Mouse (Mus musculus) spleen, postnatal 4 days (tissue): ENCODE results near the gene Lsp1.

Experiments
- DNase-seq, 2 experiments: peaks; one replicate each; pipeline ENCODE4 v3.0.0; 2022; ENCODE audit warnings: low spot score in 2 of 2

Gene Lsp1

DNA sequence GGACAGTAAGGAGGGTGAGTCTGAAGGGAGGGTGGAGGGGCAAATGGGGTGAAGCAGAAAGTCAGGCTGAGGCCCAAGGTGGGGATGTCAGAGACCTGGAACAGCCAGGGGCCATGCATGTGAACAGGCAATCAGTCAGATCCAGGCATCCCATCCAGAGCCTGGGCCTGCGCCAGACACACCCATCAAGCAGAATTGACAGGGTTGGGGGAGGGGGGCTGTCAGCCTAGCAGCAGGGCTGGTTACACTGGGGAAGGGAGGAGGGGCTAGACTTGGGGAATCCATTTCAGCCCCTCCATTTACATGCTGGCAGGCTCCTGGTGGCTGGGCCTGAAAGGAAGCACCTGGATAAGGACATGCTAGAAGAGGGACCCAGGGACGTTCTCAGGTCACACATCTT, 45.3 kb downstream of the Lsp1 start:
- DNase-seq, result no peak

DNA sequence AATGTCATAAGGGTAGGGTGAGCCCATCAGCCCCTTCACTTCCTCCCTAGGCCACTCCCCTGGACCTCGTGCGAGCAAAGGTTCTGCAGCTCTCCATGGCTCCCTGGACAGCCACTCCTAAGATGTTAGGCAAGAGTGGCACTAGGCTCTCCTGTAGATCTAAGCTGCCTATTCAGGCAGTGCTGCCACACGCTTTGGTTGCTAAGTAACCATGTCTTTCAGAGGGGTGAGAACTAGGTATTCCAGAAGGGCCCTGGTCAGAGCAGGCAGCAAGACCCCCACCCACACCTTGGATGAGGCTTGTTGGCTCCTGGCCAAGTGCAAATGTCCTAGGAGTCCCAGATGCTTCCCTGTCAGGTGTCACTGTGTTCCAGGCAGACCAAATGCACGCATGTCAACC, 45.9 kb downstream of the Lsp1 start:
- no peak for DNase-seq

DNA sequence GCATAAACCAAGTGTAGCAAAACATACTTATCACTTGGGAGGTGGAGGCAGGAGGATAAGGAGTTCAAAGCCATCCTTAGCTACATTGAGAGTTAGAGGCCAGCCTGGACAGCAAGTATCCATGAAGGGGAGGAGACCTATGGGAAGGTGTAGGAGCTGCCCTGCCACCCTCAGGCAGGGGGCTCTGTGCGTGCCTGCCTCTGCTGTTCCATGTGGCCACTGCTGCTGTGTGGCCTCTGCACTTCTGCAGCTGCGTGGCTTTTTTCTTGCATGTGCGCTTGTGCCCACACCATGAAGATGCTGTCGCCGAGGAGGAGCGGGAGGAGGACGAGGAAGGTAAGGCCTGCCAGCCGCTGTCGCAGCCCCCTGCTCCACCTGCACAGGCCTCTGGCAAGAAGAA, 46.8 kb downstream of the Lsp1 start:
- DNase-seq, result no peak

DNA sequence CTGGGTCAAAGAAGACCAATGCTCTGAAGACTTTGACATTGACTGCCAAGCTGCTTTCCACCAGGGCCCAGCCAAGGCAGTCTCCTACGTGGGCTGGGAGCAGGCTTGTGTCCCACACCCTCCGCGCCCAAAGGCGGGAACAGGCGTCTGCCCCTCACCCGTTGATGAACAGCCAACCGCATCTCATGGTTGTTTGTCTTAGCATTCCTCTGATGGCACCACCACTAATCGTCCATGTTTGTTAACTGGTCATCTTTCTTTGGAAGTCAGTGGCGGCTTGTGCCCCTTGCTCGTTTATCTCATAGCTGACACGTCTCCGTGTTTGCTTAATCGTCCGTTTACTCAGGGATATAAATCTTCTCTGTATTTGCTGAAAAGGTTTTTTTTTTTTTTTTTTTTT, 48.9 kb downstream of the Lsp1 start:
- DNase-seq, result no peak

DNA sequence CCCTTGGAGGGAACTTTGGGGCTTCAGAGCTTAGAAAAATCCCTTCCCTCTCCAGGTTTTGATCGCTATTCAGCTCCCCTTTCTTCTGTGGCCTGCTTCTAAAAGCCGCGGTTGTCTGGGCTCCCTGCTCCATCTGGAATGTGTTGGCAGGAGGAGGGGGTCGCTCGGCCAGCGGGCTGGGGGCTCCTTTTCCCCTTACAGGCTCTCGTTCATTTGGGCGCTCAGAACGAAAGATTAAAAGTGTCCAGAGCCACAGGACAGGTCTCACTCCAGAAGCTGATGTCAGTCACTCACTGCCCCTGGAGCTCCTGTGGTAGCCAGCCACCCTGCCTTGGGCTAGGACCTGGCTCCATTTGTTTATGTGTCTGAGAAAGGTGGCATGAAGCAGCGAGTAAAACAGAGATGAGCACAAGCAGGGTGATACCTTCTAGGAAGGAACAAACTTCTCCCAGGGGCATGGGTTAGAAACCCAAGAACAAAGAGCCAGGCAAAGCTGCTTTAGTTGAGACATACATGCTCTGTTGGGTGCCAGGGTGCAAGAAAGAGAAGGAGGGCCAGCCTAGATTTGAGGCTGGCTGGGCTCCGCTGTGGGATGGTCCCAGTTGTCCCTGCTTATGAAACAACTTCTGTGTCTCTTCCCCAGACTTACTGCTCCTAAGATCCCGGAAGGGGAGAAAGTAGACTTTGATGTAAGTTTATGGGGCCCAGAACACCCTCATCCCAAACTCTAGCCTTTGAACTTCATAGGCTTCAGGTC, 49.6 kb downstream of the Lsp1 start:
- DNase-seq, result no peak

DNA sequence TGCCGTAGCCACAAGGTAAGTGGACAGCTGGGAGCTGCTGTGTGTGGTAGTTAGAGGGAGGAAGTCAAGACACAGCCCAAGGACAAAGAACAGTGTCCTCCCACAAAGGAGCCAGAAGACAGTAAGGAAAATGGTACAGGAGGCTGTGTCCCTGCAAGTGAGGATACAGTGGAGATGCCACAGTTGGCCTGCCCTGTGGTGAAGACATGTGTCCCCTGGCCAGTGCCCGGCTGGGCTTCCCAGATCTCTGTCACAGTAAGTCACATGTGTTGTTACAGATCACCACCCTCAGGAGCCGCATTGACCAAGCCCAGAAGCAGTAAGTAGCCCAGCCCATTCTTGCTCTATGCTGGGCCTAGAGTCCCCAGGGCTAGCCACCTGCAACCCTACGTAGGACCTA, 53.4 kb downstream of the Lsp1 start:
- DNase-seq, result no peak

DNA sequence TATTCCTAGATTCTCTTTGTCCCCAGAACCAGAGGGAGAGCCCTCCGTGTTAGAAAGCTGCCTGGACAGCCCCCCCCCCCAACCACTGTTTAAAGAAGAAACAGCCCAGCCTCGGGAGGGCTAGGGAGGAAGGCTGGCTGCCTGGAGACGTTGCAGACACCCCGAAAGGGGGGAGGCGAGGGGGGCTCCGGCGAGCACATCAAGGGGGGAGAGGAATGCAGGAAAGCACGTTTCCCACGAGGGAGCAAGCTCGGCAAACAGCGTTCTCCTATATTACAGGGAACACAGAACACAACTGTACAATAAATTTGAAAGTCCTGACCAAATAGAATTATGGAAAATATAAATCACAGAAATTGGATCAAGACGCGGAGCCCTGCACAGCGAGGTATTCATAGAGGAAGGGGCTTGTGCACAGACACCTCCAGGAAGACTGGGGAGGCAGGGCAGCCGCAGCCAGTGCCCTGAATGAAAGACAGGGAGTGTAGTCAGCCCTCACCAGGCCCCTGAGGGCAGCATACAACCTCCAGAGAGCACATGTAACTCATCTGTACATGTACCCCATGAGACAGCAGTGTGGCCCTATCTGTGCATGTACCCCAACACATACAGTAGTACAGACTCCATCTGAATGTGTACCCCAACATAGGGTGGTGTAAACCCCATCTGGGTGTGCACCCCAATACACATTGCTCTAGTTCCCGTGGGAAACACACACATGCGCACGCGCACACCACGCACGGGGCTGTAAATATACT, 55.8 kb downstream of the Lsp1 start:
- DNase-seq, result no peak

DNA sequence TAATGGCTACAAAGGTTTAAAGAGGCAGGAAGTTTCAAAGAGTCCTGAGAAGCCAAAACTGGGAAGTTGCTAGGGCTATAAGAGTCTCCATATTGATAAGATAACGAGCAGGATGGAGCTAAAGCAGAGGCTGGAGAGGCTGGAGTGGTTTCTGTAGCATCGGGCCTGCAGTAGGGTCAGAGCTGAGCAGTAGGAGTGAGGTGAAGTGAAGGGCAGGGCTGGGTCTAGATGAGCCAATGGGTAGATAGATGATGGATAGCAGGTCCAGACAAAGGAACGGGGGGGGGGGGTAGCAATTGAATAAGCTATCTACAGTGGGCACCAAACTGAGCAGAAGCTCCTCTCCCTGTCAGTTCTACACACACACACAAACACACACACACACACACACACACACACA, 56.9 kb downstream of the Lsp1 start:
- DNase-seq, result no peak

DNA sequence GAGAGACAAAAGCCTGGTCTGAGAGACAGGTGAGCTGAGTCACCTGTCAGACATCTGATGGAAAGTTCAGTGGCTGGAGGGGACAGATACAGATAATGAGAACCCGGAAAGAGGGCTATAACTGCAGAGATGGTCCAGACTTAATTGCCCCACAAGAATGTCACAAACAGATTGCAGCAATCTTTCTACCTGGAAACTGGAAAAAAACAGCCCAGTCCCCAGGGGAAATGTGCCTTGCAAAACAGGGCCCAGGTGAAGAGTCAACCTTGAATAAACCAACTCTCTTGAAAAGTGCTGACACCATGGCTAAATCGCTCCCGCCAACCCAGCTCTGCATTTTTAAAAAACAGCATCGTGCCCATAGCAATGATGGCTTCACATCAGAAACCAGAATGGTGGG, 59.7 kb downstream of the Lsp1 start:
- no peak for DNase-seq

DNA sequence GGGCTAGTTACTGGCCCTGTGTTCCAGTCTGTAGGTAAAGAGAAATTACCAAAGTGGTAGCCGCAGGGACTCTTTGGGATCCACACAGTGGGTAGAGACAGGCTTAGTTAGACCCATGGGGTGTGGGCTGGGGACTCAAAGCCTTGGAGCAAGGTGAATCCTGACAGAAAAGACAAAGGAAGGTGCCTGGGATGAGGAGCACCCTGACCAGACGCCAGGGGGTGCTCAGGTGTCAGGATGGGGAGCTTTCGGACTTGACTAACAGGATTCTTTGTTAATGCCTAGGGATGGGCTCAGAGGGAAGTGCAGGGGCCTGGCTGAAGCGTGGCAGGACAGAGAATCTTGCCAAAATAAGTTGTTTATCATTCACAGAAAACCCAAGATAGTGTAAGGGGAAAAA, 61.7 kb downstream of the Lsp1 start:
- no peak for DNase-seq

DNA sequence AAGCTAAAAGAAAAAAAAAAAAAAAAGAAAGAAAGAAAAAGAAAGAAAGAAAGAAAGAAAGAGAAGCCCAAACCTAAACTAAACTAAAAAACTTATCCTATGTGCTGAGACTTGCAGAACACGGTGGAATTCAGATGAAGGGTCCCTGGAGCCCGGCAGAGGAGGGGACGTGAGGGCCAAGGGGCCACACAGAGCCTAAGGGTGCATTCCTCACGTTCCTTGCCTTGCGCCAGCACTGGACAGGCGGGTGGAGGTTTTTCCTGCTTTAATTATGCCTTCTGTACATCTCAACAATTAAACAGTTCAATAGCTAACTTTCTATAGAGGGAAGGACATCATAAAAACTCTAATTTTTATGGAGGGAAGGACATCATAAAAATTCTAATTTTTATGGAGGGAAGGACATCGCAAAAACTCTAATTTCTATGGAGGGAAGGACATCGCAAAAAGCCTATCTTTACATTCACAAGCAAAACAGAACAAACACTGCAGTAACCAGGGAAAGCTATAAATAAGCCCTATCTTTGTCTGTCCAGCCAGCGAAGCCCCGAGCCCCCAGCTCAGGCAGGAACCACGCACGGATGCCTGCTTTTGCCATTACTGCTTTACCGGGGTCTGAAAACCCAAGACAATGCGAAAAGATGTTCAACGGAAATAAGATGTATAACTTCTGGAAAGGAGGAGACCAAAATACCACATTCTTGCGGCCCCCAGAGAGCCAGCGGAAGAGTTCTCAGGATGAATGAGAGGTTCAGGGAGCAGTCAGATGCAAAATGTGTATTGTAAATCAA, 62.8 kb downstream of the Lsp1 start:
- no peak for DNase-seq

DNA sequence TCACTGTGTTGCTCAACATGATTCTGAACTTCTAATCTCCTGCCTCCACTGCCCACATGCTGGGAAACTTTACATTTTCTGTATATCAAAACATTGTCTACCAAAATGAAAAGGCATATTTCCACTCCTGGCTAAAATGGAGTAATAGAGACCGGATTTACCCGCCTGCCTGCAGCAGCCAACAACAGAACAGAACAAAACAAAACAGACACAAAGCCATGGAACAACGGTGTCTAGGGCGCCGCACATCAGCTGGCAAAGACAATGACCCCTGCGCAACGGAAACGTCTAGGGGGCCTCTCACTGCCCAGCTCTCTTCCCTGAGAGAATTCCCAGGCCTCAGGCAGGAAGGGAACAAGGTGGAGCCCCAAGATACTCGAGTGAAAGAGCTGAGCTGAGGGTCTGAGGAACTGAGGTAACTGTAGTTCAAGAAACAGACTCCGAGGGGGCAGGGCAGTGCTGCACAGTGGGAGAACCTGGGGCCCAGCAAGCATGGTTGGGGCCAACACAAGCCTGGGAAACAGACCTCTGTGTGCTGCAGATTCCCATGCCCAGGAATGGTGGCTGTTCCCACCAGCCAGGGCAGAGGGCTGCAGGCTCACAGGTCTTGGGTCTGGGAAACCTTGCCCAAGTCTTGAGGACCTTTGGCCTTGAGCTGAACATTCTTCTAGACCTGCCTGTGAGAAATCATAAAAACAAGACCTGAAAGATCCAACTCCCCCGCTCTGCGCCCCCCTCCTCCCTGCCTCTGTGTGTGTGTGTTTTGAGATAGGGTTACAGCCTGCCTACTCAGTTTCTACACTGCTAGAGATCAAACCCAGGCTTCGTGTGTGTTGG, 65.0 kb downstream of the Lsp1 start:
- no peak for DNase-seq

DNA sequence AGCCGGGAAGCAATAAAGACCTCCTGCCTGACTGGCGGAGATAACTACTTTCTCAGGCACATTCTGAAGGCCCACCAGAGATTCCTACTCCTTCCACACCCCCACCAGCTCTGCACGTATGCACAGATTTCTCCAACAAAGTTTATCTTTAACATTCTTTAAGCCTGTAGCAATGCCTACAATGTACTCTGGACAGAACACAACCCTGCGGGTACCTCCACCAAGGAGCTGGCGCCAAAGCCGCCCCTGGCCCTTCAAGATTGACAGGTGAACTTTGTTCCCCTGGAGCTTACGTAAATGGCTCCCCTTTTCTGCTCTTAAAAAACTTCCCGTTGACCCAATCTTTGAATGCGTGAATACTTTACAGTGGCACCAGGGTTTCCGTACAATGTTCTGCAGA, 68.7 kb downstream of the Lsp1 start:
- no peak for DNase-seq

DNA sequence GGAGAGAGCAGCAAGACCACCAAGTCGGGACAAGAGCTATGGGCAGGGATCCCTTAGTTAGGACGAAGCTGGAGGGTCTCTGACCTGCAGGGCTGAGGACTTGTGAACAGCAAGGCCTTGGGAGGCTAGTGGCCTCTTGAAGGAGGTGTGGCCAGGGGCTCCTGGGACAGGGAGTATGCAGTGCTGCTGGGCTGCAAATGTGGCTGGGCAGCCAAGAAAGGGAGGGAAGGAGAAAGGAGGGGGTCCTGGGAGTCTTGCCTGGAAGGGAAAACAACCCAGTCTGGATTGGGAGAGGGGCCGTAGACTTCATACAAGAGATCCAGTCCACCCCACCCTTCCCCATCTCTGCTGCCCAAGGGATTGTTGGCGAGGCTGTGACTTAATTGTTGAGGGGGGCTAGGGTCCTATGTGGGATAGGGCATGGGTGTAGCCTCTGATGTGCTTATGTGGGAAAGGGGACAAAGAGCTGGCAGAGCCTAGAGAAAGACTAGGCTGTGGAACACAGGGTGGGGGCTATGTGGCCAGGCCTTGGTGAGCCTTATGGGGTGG, 71.4 kb downstream of the Lsp1 start:
- DNase-seq, result no peak

DNA sequence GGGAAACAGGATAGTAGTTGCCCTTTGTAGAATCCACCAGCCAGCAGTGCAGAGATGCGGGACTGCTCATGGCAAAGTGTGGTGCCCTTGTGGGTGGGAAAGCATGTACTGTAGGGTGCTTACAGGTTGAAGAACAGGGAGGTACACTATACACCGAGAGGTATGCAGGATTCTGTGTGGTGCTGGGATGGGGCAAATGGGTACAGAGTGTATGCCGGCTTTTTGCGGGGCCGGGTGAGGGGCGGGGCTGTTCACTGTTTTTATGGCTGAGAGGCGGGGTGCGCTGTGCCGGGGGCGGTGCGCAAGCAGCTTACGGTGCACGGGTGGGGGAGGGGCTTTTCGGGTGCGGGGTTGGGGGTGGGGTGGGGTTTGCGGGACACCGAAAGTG, 72.1 kb downstream of the Lsp1 start, which contains the start of gene Mrpl23:
Mrpl23 (plus strand) TSS at position 16 of the 388 bp plus-strand sequence.
- no peak for DNase-seq

DNA sequence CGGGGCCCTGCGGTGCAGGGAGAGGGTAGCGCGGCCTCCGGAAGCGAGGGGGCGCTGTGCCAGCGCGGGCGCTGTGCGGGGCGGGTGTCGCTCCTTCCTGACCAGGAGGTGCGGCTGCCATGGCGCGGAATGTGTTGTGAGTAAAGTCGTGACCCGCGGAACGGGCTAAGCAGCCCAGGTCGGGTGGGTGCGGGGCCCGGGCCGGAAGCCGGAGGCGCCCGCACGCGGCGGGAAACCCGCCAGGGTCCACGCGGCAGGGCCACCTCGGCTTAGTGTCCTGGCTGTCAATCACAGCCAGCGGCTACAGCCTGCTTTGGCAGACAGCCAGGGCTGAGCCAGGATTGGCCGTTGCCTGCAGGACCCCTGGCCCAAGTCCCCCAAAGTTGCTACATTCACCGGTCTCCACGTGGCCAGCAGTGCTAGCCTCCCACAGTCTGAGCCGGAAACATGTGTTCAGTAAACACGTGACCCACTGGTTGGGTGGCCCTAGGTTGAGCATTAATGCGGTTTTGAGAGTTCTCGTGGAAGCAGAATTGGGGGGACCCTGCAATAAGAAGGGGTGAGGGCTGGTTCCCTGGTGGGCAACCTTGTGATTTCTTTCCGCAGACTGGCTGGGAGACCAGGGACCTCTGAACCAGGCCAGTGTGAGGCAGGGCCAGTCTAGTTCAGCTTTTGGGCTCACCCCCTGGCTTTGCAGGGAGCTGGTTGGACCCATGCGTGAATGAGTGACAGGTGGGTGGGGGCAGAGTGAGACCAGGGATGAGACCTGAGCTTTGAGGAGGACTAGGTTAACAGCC, 72.6 kb downstream of the Lsp1 start:
- peak; percentile 85 to 95 for DNase-seq

DNA sequence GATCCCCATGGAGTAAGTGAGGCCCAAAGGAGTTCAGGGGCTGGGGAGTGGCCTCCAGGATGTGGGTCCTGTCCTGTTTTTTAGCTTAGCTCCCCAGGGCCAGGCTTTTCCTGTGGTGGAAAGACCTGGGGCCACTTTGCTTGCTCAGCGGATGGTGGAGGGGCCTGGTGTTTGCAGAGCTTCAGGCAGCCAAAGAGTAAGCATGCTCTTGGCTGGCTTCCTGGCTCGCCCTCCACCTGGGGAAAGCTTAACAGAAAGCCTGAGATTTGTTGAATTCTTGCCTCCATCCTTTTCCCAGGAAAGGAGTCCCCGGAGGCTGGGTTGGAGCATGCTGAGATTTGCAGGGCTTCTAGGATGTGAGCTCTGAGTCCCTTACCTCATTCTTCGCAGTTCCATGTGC, 74.5 kb downstream of the Lsp1 start:
- no peak for DNase-seq

DNA sequence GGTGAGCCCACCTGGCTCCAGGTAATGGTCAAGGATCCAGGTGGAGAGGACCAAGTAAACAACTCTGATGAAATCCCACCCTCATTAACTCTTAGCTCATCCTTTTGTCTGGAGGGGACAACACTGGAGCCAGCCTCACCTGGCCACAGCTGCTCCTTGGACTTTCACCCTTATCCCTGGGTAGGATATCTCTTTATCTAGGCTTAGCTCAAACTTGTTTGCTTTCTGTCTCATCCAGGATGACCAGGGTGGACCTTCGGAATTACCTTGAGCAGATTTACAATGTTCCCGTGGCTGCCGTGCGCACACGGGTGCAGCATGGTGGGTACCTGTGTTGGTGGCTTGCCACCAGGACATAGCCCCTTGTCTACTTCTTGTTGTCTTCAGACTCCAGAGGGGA, 75.2 kb downstream of the Lsp1 start:
- DNase-seq, result no peak

DNA sequence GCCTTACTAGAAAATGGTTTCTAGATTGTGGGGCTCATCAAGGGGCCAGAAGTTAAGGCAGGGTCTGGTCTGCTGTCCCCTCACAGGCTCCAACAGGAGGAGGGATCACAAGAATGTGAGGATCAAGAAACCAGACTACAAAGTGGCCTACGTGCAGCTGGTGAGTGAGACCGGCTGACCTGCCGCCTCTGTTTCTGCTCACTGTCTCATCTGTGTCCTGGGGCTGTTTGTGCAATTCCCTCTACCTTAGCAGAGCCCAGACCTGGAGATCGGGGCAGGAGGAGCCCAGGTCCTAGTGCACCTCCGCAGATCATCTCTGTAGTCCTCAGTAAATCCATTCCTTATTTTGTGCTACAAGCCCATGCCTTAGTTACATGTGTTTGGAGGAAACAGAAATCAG, 76.6 kb downstream of the Lsp1 start:
- DNase-seq, result no peak

DNA sequence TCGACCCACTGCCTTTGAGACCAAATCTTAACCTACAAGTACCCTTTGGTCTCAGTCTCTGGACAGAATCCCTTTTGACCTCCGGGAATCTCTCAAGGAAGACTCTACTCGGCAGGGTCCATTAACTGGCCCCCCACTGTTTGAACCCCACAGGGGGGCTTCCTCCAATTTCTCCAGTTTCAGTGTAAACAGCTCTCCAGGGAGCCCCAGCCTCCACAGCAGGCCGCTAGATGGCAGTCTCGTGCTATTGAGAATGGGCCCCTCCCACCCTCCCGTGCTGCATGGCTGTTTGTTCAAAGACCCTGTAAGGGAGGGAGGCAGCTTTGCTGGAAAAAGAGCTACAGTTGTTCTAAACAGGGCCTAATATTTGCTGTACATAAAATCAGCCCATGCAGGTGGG, 77.3 kb downstream of the Lsp1 start:
- DNase-seq, result peak; percentile 56 to 85

DNA sequence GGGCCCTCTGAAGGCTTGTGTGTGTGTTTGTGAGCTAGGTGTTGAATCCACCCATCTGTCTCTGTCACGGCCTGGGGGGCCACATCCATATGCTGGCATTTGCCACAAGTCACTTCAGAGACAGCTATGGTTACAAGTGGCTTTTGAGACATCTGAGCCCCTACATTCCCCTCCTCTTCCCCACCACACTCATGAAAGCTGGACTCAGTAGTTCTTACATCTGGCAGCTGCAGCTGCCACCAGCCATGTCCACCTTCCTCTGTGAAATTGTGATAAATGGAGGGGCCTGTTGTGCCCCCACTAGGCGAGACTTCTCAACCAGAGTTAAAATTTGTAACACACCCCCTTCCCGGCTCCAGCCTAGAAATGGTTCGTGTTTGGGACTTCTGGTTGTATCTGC, 77.7 kb downstream of the Lsp1 start:
- DNase-seq, result no peak
